Mouse (Mus musculus) forebrain, embryonic 12.5 days (tissue): ENCODE data around the gene Pde4b. TPM values are rescaled to one million over a fixed set of nuclear protein-coding genes. Genes with fewer than 3 reads are reported as not detected.
A peak's percentile ranks its signal among the peaks of the same experiment; 100 is the strongest.

Source experiments
- ATAC-seq: fragments of 200-750 bp; cut with Nextera tagmentation; 2 replicates; pipeline ENCODE4 v1.8.0; 2017; ENCODE audit warnings: moderate TSS enrichment; ENCODE audit not compliant: low FRiP score
- H3K27ac ChIP-seq: fragments of 300-500 bp; sonication (generic); 2 replicates; pipeline ENCODE4 v1.5.1; 2016; ENCODE audit warnings: mild to moderate bottlenecking
- H3K27me3 ChIP-seq: fragments of 300-500 bp; sonication (generic); 2 replicates; pipeline ENCODE4 v1.6.1; 2016; ENCODE audit warnings: mild to moderate bottlenecking
- H3K36me3 ChIP-seq: fragments of 300-500 bp; sonication (generic); replicated peaks from 2 replicates; pipeline ENCODE4 v1.6.1; 2016; ENCODE audit warnings: mild to moderate bottlenecking
- H3K4me1 ChIP-seq: fragments of 300-500 bp; sonication (generic); 2 replicates; pipeline ENCODE4 v1.6.1; 2016
- H3K4me2 ChIP-seq: fragments of 300-500 bp; sonication (generic); 2 replicates; pipeline ENCODE4 v1.6.1; 2016; ENCODE audit warnings: mild to moderate bottlenecking, moderate library complexity
- H3K4me3 ChIP-seq: fragments of 300-500 bp; sonication (generic); replicated peaks from 2 replicates; pipeline ENCODE4 v1.5.1; 2016; ENCODE audit warnings: mild to moderate bottlenecking
- H3K9ac ChIP-seq: fragments of 300-500 bp; sonication (generic); 2 replicates; pipeline ENCODE4 v1.6.1; 2016; ENCODE audit warnings: mild to moderate bottlenecking
- H3K9me3 ChIP-seq: fragments of 300-500 bp; sonication (generic); 2 replicates; pipeline ENCODE4 v1.6.1; 2016
- WGBS: fragments of 180-500 bp; shearing (Covaris S2); methylation state at CpG from one replicate; pipeline ENCODE4 v1.1.7; 2016; 5-methylcytosine and 5-hydroxymethylcytosine counted together
- polyA plus RNA-seq: library from polyadenylated mRNA; unstranded; fragments of >200 nt; fragmentation: Nextera tagmentation; extraction: Ambion mirVana; gene quantifications from 2 replicates; pipeline ENCODE4 v1.2.1, GENCODE M21; 2016

The Pde4b gene
- polyA plus RNA-seq, 1 experiment from 2014 or later: 7.5 TPM

DNA sequence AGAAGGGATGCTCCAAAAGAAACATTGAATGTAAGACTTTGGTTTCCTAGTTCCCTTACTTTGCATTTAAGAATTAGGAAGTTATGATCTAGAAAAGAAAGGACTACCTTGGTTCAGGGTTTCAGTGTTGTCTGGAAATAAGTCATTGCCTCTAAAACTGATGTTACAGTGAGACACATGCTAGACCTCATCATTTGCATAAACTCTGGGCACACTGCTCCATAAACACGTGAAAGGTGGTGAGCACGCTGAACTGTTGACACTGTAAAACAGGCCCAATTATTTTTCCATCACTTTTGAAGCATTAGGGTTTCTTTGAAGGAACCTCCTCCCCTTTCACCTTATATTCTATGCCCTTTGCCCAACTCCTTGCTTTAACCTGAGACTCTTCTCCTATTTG lies 122.4 kb downstream of the Pde4b start:
- H3K4me2 ChIP-seq: no peak overlapping the region
- no peaks in the 10 kb centered on the region for H3K27me3 ChIP-seq
- no peak overlapping the region for H3K9ac ChIP-seq
- no peak overlapping the region for H3K4me3 ChIP-seq
- H3K4me1 ChIP-seq: no peaks in the 10 kb centered on the region
- no peaks in the 10 kb centered on the region for H3K9me3 ChIP-seq
- no peaks in the 10 kb centered on the region for H3K36me3 ChIP-seq
- H3K27ac ChIP-seq: no peak overlapping the region
- 78% methylated on average over 2 of the region's 2 CpGs for WGBS
- ATAC-seq: no peak

- Histone ChIP-seq H3K4me1 (peaks cover 5% of the 10 kb centered on the region; the same call in 1 of the 2 replicates), H3K4me2 (no peak overlapping the region), H3K27me3 (no peaks in the 10 kb centered on the region), H3K4me3 (no peak overlapping the region), H3K36me3 (no peaks in the 10 kb centered on the region), H3K9ac (no peak overlapping the region), H3K27ac (no peak overlapping the region), H3K9me3 (no peaks in the 10 kb centered on the region)
- ATAC-seq: no peak
Measured at GRCm38 (mm10) chr4:102226700-102227099, 139.4 kb downstream of the Pde4b start.

GRCm38 (mm10) chr4:102228953-102229586 lies 141.7 kb downstream of the Pde4b start:
- peaks cover 5% of the 10 kb centered on the region; the same call in 1 of the 2 replicates for H3K4me1 ChIP-seq
- no peaks in the 10 kb centered on the region for H3K9me3 ChIP-seq
- H3K27me3 ChIP-seq: no peaks in the 10 kb centered on the region
- H3K27ac ChIP-seq: no peak overlapping the region
- H3K4me3 ChIP-seq: no peak overlapping the region
- no peaks in the 10 kb centered on the region for H3K36me3 ChIP-seq
- no peak overlapping the region for H3K9ac ChIP-seq
- 51% methylated on average over 7 of the region's 7 CpGs for WGBS
- no peak overlapping the region for H3K4me2 ChIP-seq
- no peak for ATAC-seq

DNA sequence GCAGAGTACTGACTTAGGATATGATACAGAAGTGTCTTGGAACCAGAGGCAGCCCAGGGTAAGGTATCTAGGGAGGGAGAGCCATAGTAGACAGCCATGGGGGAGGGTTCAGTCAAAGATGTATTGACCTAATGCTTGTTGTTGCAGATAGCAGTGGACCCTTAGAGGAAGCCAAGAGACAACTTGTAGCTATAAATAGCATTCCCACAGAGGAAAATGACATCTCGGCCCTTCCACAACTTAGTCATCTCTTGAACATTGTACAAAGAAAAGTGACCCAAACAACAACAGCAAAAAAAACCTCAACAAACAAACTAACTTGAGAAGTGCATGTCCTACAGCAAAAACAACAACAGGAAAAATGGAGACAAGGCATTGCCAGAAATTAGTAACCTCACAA lies 143.6 kb downstream of the Pde4b start:
- Histone ChIP-seq H3K9ac (no peak overlapping the region), H3K27me3 (no peaks in the 10 kb centered on the region), H3K4me1 (peaks cover 13% of the 10 kb centered on the region), H3K4me3 (no peak overlapping the region), H3K9me3 (no peaks in the 10 kb centered on the region), H3K4me2 (no peak overlapping the region), H3K36me3 (no peaks in the 10 kb centered on the region), H3K27ac (no peak overlapping the region)
- no peak for ATAC-seq
- 93% methylated on average over 1 of the region's 1 CpGs for WGBS

GRCm38 (mm10) chr4:102233633-102234032 lies 146.3 kb downstream of the Pde4b start:
- H3K9ac ChIP-seq: no peak overlapping the region
- no peak for ATAC-seq
- H3K4me3 ChIP-seq: no peak overlapping the region
- H3K27me3 ChIP-seq: no peaks in the 10 kb centered on the region
- H3K4me2 ChIP-seq: no peak overlapping the region
- H3K4me1 ChIP-seq: peaks cover 13% of the 10 kb centered on the region
- H3K27ac ChIP-seq: no peak overlapping the region
- no peaks in the 10 kb centered on the region for H3K9me3 ChIP-seq
- no peaks in the 10 kb centered on the region for H3K36me3 ChIP-seq
- WGBS: 98% methylated on average over 1 of the region's 1 CpGs

- H3K9ac ChIP-seq: no peak overlapping the region
- no peak overlapping the region for H3K4me2 ChIP-seq
- H3K36me3 ChIP-seq: no peaks in the 10 kb centered on the region
- no peak for ATAC-seq
- 43% methylated on average over 2 of the region's 2 CpGs for WGBS
- no peak overlapping the region for H3K27ac ChIP-seq
- no peak overlapping the region for H3K4me3 ChIP-seq
- H3K27me3 ChIP-seq: no peaks in the 10 kb centered on the region
- peaks cover 10% of the 10 kb centered on the region for H3K4me1 ChIP-seq
- H3K9me3 ChIP-seq: no peaks in the 10 kb centered on the region
Measured at GRCm38 (mm10) chr4:102235151-102235550, 147.8 kb downstream of the Pde4b start.

DNA sequence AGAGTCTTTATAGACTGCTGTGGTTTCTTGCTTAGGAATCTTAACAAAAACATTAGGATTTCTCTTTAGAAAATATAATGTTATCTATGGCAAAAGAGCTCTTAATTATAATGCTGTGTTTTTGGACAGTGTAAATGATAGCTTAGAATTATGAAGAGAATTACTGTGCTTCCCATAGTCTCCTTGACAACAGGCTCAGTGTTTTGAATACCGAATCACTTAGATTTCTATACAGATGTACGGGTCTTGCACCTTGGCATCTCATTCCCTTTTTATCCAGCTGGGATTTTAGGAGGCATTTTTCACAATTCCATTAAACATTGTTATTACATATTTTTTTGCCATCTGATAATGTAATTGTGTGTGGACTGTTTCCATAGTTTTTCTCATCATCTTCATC lies 151.8 kb downstream of the Pde4b start:
- H3K4me2 ChIP-seq: no peak overlapping the region
- no peaks in the 10 kb centered on the region for H3K9me3 ChIP-seq
- no peak overlapping the region for H3K4me3 ChIP-seq
- H3K36me3 ChIP-seq: no peaks in the 10 kb centered on the region
- no peak overlapping the region for H3K27ac ChIP-seq
- no peak overlapping the region for H3K9ac ChIP-seq
- no peak for ATAC-seq
- peaks cover 10% of the 10 kb centered on the region for H3K4me1 ChIP-seq
- no peaks in the 10 kb centered on the region for H3K27me3 ChIP-seq
- 54% methylated on average over 2 of the region's 2 CpGs for WGBS

- Histone ChIP-seq H3K4me2 (no peak overlapping the region), H3K9ac (no peak overlapping the region), H3K4me3 (no peak overlapping the region), H3K36me3 (no peaks in the 10 kb centered on the region), H3K27ac (no peak overlapping the region), H3K4me1 (peaks cover 9% of the 10 kb centered on the region), H3K27me3 (no peaks in the 10 kb centered on the region), H3K9me3 (no peaks in the 10 kb centered on the region)
- 67% methylated on average over 12 of the region's 12 CpGs for WGBS
- peak; percentile 63; the same call in 1 of the 2 replicates for ATAC-seq
Measured at GRCm38 (mm10) chr4:102239657-102240390, 152.5 kb downstream of the Pde4b start.

DNA sequence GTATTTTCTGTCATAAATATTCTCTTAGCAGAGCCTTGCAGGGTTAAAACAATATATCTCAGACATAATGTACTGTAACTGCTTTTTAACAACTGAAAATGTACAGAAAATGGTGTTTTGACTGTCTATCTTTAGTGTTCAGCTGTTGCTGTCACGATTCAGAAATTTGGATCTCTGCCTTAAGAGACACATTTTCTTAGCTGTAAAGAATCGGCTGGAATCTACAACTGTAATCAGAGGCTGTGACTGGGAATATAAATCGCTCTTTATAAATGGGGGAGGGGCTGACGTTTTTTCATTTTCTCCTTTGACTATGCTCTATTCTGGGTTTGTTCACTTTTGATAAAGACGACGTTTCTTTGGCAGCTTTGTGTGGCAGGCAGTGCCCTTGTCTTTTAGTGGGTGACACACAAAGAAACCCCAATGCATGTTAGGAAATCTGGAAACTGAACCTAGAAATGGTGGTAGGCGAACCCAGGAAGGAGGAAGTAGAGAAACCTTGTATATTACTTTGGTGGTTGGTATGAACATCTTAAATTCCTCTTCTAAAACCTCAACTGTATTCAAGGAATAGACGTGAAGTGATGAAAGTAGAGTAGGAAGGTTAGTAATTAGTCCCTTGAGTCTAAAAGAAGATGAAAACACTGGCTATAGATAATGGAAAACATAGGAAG lies 153.5 kb downstream of the Pde4b start:
- Histone ChIP-seq H3K4me3 (no peak overlapping the region), H3K27ac (no peak overlapping the region), H3K27me3 (no peaks in the 10 kb centered on the region), H3K9me3 (no peaks in the 10 kb centered on the region), H3K4me1 (peaks cover 2% of the 10 kb centered on the region), H3K4me2 (no peak overlapping the region), H3K9ac (no peak overlapping the region), H3K36me3 (no peaks in the 10 kb centered on the region)
- 71% methylated on average over 8 of the region's 8 CpGs for WGBS
- no peak for ATAC-seq

GRCm38 (mm10) chr4:102253994-102254393 lies 166.7 kb downstream of the Pde4b start:
- H3K4me2 ChIP-seq: peak overlapping the region; percentile 65
- H3K4me3 ChIP-seq: peak overlapping the region; percentile 39
- H3K27me3 ChIP-seq: no peaks in the 10 kb centered on the region
- ATAC-seq: peak; percentile 22; the same call in 1 of the 2 replicates
- H3K27ac ChIP-seq: peak overlapping the region; percentile 78; the same call in 1 of the 2 replicates
- H3K36me3 ChIP-seq: no peaks in the 10 kb centered on the region
- no peaks in the 10 kb centered on the region for H3K9me3 ChIP-seq
- peaks cover 21% of the 10 kb centered on the region for H3K4me1 ChIP-seq
- H3K9ac ChIP-seq: no peak overlapping the region

DNA sequence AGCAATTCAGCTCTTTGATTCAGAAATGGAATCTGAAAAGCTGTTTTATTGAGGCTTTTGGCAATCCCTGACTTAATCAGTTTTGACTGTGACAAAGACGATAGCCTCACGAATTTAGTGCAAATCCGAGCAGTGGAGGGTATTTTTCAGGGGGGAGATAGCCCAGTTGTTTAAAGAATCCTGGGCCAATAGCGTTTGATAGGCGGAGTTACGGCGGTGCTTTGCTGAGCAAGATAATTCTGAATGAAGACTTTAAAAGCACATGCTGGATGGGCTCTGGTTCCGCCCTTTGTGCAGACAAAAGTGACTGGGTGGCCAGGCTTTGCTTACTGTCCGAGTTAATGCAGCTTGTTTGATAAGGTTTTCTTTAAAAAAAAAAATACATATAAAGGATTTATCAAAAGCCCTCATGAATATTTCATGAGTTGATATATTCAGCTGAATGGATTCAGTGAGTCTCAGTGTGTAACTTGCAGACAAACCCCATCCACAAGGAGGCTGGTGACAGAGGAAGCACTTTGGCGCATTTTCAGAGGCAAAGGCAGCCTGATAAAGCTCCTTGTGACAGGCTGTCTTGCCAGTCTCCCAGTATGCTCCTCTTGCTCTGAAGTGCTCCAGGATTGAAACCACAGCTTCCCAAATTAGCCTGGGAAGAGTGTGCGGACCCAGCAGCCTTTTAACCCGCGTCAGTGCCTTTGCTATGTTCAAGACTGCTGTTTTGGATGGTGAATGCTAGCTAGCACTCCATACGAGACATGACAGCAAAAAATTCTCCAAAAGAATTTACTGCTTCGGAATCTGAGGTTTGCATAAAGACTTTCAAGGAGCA lies 167.3 kb downstream of the Pde4b start:
- Histone ChIP-seq H3K27ac (peak overlapping the region; percentile 78), H3K36me3 (no peaks in the 10 kb centered on the region), H3K27me3 (no peaks in the 10 kb centered on the region), H3K9ac (peak overlapping the region; percentile 50), H3K9me3 (no peaks in the 10 kb centered on the region), H3K4me2 (peak overlapping the region; percentile 65), H3K4me1 (peaks cover 21% of the 10 kb centered on the region), H3K4me3 (peak overlapping the region; percentile 39)
- 2% methylated on average over 15 of the region's 15 CpGs for WGBS
- peak; percentile 89 for ATAC-seq

DNA sequence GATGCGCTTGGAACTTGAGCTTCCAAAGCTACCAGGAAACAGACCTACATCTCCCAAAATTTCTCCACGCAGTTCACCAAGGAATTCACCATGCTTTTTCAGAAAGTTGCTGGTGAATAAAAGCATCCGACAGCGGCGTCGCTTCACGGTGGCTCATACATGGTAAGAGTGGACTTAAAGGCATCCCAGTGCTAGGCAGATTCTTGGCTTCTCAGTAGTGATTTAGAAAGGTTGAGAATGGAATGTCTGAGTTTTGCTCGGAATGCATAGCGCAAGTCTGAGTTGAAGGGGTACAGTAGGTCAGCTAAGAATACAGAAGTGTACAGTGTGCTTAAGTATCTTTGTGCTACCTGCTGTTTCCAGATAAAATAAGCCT lies 167.9 kb downstream of the Pde4b start:
- Histone ChIP-seq H3K9me3 (no peaks in the 10 kb centered on the region), H3K36me3 (no peaks in the 10 kb centered on the region), H3K4me3 (peak overlapping the region; percentile 39), H3K27ac (peak overlapping the region; percentile 78), H3K4me2 (peak overlapping the region; percentile 65), H3K9ac (peak overlapping the region; percentile 50), H3K27me3 (no peaks in the 10 kb centered on the region), H3K4me1 (peaks cover 21% of the 10 kb centered on the region)
- no peak; the same call in 1 of the 2 replicates for ATAC-seq
- WGBS: 31% methylated on average over 9 of the region's 9 CpGs
